Mouse (Mus musculus) hindbrain, embryonic 12.5 days (tissue): ENCODE measurements around the gene Bmi1. TPM values are rescaled to one million over a fixed set of nuclear protein-coding genes. Genes with fewer than 3 reads are reported as not detected.

ENCODE experiments used
- ATAC-seq: fragments of 200-750 bp; cut with Nextera tagmentation; 2 replicates; pipeline ENCODE4 v1.8.0; 2017; ENCODE audit warnings: moderate TSS enrichment; ENCODE audit not compliant: low FRiP score
- H3K27ac ChIP-seq: fragments of 300-500 bp; sonication (generic); 2 replicates; pipeline ENCODE4 v1.5.1; 2016; ENCODE audit warnings: mild to moderate bottlenecking
- H3K27me3 ChIP-seq: fragments of 300-500 bp; sonication (generic); 2 replicates; pipeline ENCODE4 v1.6.1; 2016; ENCODE audit warnings: mild to moderate bottlenecking
- H3K36me3 ChIP-seq: fragments of 300-500 bp; sonication (generic); 2 replicates; pipeline ENCODE4 v1.6.1; 2016; ENCODE audit warnings: mild to moderate bottlenecking
- H3K4me1 ChIP-seq: fragments of 300-500 bp; sonication (generic); 2 replicates; pipeline ENCODE4 v1.6.1; 2016
- H3K4me2 ChIP-seq: fragments of 300-500 bp; sonication (generic); replicated peaks from 2 replicates; pipeline ENCODE4 v1.6.1; 2016; ENCODE audit warnings: mild to moderate bottlenecking
- H3K4me3 ChIP-seq: fragments of 300-500 bp; sonication (generic); 2 replicates; pipeline ENCODE4 v1.5.1; 2016; ENCODE audit warnings: mild to moderate bottlenecking
- H3K9ac ChIP-seq: fragments of 300-500 bp; sonication (generic); 2 replicates; pipeline ENCODE4 v1.6.1; 2016; ENCODE audit warnings: mild to moderate bottlenecking, moderate library complexity
- H3K9me3 ChIP-seq: fragments of 300-500 bp; sonication (generic); replicated peaks from 2 replicates; pipeline ENCODE4 v1.6.1; 2016; ENCODE audit warnings: mild to moderate bottlenecking
- WGBS: fragments of 180-500 bp; shearing (Covaris S2); methylation state at CpG from one replicate; pipeline ENCODE4 v1.1.7; 2016; 5-methylcytosine and 5-hydroxymethylcytosine counted together
- polyA plus RNA-seq: library from polyadenylated mRNA; unstranded; fragments of >200 nt; fragmentation: Nextera tagmentation; extraction: Ambion mirVana; gene quantifications from 2 replicates; pipeline ENCODE4 v1.2.1, GENCODE M21; 2016

The Bmi1 gene
- polyA plus RNA-seq, 1 experiment from 2014 or later = 42.4 TPM

DNA sequence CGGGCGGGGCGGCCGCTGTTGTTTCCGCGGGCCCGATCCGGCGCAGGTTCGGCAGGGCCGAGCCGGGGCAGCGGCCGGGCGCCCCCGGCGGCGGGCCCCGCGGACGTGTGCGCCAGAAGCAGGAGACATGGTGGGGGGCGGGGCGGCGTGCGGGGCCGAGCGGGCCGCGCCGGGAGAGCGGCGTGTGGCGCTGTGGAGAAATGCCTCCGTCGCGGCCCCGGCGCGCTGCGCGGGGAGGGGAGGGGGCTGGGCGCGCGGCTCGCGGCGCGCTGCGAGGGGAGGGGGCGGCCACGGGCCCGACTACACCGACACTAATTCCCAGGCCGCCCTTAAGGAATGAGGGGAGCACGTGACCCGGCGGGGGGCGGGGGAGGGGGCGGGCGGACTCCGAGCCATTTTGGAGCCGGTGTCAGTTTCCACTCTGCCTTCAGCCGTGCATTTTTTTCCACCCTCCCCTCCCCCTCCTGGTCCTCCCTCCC is 322 bp upstream of the Bmi1 start:
- peaks cover 27% of the 10 kb centered on the region for H3K27me3 ChIP-seq
- peak overlapping the region; percentile 100 for H3K27ac ChIP-seq
- peak overlapping the region; percentile 96 for H3K9ac ChIP-seq
- H3K9me3 ChIP-seq = no peaks in the 10 kb centered on the region
- under 1% methylated on average over 23 of the region's 64 CpGs for WGBS
- ATAC-seq = peak; percentile 89
- H3K4me3 ChIP-seq = peak overlapping the region; percentile 85
- H3K4me2 ChIP-seq = peak overlapping the region; percentile 77
- H3K36me3 ChIP-seq = no peaks in the 10 kb centered on the region
- peaks cover 36% of the 10 kb centered on the region for H3K4me1 ChIP-seq

DNA sequence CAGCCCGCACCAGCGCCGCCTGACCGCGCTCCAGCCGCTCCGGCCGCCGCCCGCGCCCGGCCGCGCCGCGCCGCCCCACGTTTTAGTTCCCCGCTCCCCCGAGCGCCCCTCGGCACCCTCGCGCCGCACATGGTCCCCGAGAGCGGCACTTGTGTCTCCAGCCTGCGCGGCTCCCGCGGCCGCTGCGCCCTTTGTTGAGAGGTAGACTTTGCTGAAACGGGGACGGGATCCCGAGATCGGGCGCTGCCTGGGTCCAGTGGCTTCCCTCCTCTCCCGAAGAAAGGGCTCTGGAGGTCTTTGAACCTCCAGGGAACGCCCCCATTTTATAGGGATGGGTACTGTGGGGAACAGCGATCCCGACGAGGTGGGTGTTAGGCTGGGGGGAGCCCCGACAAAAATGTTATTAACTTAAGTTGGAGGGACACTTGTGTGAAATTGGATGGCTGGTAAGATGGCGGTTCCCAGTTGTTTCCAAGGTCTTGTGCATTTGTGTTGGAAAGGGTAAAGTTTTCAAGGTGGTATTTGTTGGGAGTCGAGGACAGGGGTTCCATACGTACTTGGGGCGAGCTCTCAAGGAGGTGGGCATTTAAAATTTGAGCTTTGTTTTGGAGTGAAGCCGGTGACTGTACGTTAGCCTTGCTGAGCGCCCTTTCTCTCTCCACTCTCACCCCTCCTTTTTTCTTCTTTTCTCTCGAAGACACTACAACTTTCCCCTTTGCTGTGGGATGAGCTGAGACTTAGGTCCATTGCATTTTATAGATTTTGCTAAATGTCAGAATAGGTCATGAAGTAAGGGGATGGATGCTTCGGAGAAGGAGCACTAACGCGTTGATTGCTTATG is 1.0 kb downstream of the Bmi1 start:
- H3K9ac ChIP-seq = peak overlapping the region; percentile 96
- H3K9me3 ChIP-seq = no peaks in the 10 kb centered on the region
- peaks cover 33% of the 10 kb centered on the region for H3K27me3 ChIP-seq
- H3K4me1 ChIP-seq = peaks cover 35% of the 10 kb centered on the region
- peak overlapping the region; percentile 77 for H3K4me2 ChIP-seq
- ATAC-seq = 0 out of 2 replicates have a peak, but pooled peaks have one; percentile 7
- peak overlapping the region; percentile 100 for H3K27ac ChIP-seq
- peak overlapping the region; percentile 85 for H3K4me3 ChIP-seq
- peaks cover 3% of the 10 kb centered on the region; the same call in 1 of the 2 replicates for H3K36me3 ChIP-seq
- WGBS = under 1% methylated on average over 53 of the region's 55 CpGs

DNA sequence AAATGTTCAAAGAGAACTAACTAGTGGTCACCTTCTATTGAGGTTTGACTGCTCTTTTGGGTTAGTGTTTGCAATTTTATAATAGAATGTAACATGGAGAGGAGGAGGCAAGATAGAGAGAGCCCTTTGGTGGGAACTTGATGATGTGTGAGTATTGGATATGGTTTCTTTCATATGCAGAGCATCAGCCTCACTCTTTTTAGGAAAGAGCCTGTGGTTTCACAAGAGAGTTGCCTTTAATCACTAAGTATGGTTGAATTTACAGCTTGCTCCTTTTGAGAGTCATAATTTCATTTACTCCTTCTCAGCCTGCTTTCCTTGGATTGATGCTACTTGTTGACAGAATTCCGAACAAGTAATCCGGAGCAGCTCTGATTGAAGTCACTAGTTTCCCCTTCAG is 2.9 kb downstream of the Bmi1 start:
- Histone ChIP-seq H3K36me3 (peaks cover 14% of the 10 kb centered on the region), H3K9ac (no peak overlapping the region), H3K4me2 (no peak overlapping the region), H3K4me1 (peaks cover 27% of the 10 kb centered on the region), H3K9me3 (no peaks in the 10 kb centered on the region), H3K27ac (no peak overlapping the region), H3K27me3 (peaks cover 39% of the 10 kb centered on the region), H3K4me3 (no peak overlapping the region)
- WGBS = 28% methylated on average over 2 of the region's 2 CpGs
- ATAC-seq = no peak

DNA sequence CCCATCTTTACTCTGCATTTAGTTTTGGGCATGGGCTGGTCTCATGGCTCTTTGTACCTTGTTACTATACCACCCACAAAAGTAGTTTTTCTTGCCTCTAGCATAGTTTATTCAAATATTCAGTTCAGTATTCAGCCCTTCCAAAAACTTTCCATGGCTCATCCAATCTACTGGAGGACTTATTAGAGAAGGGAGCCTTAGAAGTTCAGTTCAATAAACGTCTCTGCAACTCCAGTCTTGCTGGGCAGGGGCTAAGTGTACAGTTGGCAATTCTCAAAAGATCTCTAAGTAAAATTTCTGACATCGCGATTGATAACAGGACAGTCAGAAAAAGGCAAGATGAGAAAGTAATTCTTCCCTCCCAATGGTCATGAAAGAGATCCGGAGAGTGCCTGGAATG is 3.7 kb downstream of the Bmi1 start:
- peaks cover 27% of the 10 kb centered on the region for H3K4me1 ChIP-seq
- H3K27ac ChIP-seq = no peak overlapping the region
- peak overlapping the region; percentile 30 for H3K4me3 ChIP-seq
- no peaks in the 10 kb centered on the region for H3K9me3 ChIP-seq
- peak overlapping the region; percentile 54 for H3K4me2 ChIP-seq
- peak overlapping the region; percentile 10; the same call in 1 of the 2 replicates for H3K9ac ChIP-seq
- peaks cover 36% of the 10 kb centered on the region for H3K27me3 ChIP-seq
- ATAC-seq = no peak
- WGBS = 0% methylated on average over 4 of the region's 4 CpGs
- peaks cover 14% of the 10 kb centered on the region for H3K36me3 ChIP-seq

DNA sequence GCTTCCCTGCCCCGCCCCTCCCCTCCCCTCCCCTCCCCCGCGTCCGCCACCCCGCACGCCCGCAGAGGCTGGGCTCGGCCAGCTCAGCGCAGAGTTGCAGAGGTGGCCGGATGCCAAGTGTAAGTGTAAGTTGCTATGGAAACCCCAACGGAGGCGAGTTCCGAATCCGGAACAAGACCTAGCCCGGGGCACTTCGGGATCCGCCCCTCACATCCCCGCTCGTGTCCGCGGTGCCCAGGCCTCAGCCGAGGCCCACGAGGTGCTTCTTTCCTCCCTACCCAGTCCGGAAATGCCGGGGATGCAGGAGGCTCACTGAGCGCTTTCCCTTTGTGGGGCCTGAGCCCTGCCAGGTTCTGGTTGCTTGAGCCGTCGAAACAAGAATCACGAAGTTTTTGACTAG is 4.1 kb downstream of the Bmi1 start:
- no peak for ATAC-seq
- peaks cover 22% of the 10 kb centered on the region for H3K4me1 ChIP-seq
- H3K4me2 ChIP-seq = peak overlapping the region; percentile 54
- no peak overlapping the region for H3K27ac ChIP-seq
- H3K4me3 ChIP-seq = peak overlapping the region; percentile 30
- peaks cover 14% of the 10 kb centered on the region for H3K36me3 ChIP-seq
- WGBS = under 1% methylated on average over 29 of the region's 29 CpGs
- H3K27me3 ChIP-seq = peaks cover 39% of the 10 kb centered on the region
- no peaks in the 10 kb centered on the region for H3K9me3 ChIP-seq
- H3K9ac ChIP-seq = peak overlapping the region; percentile 10; the same call in 1 of the 2 replicates

DNA sequence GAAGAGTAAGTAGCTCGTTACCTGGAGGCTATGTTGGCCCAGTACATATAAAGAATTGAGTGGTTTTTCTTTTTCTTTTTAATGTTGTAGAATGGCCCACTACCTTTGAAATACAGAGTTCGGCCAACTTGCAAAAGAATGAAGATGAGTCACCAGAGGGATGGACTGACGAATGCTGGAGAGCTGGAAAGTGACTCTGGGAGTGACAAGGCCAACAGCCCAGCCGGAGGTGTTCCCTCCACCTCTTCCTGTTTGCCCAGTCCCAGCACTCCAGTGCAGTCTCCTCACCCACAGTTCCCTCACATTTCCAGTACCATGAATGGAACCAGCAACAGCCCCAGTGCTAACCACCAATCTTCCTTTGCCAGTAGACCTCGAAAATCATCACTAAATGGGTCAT is 7.2 kb downstream of the Bmi1 start:
- 56% methylated on average over 5 of the region's 5 CpGs for WGBS
- Histone ChIP-seq H3K9me3 (no peaks in the 10 kb centered on the region), H3K4me3 (no peak overlapping the region), H3K27me3 (peaks cover 66% of the 10 kb centered on the region), H3K4me2 (no peak overlapping the region), H3K9ac (no peak overlapping the region), H3K4me1 (peaks cover 16% of the 10 kb centered on the region), H3K27ac (no peak overlapping the region), H3K36me3 (peaks cover 14% of the 10 kb centered on the region)
- ATAC-seq = no peak

DNA sequence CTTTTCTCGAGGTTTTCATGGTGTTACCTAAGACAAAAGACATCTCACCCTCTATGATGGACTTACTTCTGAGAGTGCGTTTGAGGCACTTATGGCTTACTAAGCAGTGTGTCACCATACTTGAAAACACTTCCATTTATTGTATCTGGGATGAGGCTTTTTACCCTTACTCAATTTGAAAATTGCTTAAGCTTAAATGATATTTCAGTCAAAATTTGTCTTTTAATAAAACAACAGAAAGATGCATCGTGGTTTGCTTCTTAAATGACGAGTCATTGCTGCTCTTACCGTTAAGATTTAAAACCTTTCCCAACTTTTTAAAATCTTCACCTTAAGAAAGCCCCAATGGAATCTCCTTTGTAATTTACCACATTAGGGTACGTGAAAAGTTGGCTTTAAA is 9.6 kb downstream of the Bmi1 start:
- Histone ChIP-seq H3K27me3 (peaks cover 67% of the 10 kb centered on the region), H3K9ac (no peak overlapping the region), H3K4me3 (no peak overlapping the region), H3K36me3 (peaks cover 14% of the 10 kb centered on the region), H3K27ac (no peak overlapping the region), H3K4me2 (no peak overlapping the region), H3K9me3 (no peaks in the 10 kb centered on the region), H3K4me1 (peaks cover 15% of the 10 kb centered on the region)
- ATAC-seq = no peak
- 20% methylated on average over 6 of the region's 6 CpGs for WGBS

DNA sequence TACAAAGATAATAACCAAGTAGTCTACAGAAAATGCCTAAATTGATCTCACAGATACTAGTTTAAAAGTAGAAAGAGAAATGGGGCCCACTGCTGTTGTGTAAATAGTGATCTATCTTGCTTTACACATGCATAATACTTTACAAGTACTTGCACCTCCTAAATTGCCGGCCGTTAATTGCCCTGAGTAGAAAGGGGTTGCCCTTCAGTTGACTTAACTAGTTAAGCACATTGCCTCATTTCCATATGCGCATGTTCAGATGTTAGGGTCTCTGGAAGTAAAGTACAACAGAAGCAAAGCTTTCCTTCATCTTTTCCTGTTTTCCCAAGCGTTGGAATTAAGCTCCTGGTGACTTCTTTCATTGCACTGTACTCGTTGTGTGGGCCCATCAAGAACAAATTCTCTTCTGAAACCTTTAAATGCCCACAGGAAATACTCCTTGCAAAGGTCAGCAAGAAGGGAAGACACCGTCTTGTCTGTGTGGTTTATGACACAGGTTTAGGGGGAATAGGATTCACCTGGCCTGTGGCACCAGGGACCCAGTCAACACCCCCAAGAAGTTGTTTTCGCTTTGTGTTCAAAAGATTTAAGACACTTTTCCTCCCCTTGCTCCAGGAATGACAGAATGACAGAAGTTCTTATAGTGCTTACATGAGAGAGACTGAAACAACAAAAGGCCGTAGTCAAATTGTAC is 10.2 kb downstream of the Bmi1 start:
- Histone ChIP-seq H3K4me3 (no peak overlapping the region), H3K9ac (no peak overlapping the region), H3K27me3 (peaks cover 68% of the 10 kb centered on the region), H3K9me3 (no peaks in the 10 kb centered on the region), H3K27ac (no peak overlapping the region), H3K36me3 (peaks cover 14% of the 10 kb centered on the region), H3K4me2 (no peak overlapping the region), H3K4me1 (peaks cover 15% of the 10 kb centered on the region)
- WGBS = 10% methylated on average over 8 of the region's 8 CpGs
- no peak for ATAC-seq

DNA sequence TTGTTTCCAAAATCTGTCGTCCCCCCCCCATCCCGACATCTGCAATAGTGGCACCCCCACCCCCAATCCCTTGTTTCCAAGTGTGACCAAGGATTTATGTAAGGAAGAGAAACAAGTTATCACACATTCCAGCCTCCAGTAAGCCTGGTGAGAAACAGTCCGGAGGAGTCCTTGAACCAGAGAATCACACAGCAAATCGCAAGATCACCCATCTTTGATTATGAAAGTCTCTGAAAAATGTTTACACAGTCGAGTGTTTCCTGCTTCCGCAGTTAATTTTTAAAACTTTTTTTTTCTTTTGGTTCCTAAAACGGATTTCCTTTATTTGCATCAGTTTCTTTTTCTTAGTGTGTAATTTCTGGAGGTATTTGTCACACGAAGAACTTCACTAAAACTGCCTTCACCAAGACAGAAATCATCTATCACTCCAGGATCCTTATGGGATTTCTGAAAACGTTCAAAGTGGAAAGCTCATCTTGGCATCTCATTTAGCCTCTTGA is 10.9 kb downstream of the Bmi1 start:
- H3K4me2 ChIP-seq = no peak overlapping the region
- H3K9me3 ChIP-seq = no peaks in the 10 kb centered on the region
- no peak overlapping the region for H3K9ac ChIP-seq
- no peak overlapping the region for H3K27ac ChIP-seq
- ATAC-seq = no peak
- H3K4me3 ChIP-seq = no peak overlapping the region
- 3% methylated on average over 9 of the region's 9 CpGs for WGBS
- peaks cover 11% of the 10 kb centered on the region for H3K36me3 ChIP-seq
- peaks cover 72% of the 10 kb centered on the region for H3K27me3 ChIP-seq
- peaks cover 15% of the 10 kb centered on the region for H3K4me1 ChIP-seq

DNA sequence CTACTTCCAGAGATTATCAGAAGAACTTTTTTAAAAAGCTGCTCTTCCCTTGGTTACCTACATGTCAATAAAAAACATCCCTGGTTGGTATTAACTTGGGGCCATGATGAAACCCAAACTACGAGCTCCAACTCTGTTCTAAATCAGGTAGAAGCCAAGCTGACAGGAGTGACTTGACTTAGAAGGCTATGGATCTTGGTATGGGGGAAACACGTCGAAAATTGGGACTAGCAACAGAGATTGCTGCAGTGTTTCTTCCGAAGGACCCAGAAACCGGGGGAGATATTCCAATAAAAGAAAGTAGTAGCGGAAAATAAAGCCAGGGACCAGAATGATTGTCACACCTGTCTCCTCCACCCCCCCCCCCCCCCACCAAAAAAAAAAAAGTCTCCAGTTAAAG is 11.5 kb downstream of the Bmi1 start:
- H3K9ac ChIP-seq = no peak overlapping the region
- peaks cover 8% of the 10 kb centered on the region for H3K36me3 ChIP-seq
- peak overlapping the region; percentile 81 for H3K4me2 ChIP-seq
- peaks cover 15% of the 10 kb centered on the region for H3K4me1 ChIP-seq
- ATAC-seq = no peak
- peak overlapping the region; percentile 49 for H3K4me3 ChIP-seq
- no peaks in the 10 kb centered on the region for H3K9me3 ChIP-seq
- no peak overlapping the region for H3K27ac ChIP-seq
- peaks cover 72% of the 10 kb centered on the region for H3K27me3 ChIP-seq
- WGBS = 4% methylated on average over 6 of the region's 6 CpGs

DNA sequence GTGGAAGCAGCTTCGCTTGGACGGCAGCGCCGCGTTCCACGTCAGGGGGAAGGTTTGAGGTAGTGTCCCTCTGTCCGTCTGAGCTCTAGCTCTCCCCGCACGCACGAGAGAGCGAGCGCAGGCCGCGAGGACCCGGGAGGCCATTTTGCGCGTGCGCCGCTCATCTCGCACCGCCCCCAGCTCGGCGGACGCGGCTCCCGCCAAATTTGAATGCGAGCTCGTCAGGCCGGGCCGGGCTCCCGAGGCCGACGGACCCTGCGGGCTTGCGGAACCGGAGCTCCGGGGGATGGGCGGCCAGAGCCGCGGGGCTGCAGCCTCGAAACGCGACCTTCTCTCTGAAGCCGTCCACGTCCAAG is 11.9 kb downstream of the Bmi1 start:
- Histone ChIP-seq H3K9me3 (no peaks in the 10 kb centered on the region), H3K4me2 (peak overlapping the region; percentile 81), H3K36me3 (peaks cover 8% of the 10 kb centered on the region), H3K4me1 (peaks cover 15% of the 10 kb centered on the region), H3K27me3 (peaks cover 72% of the 10 kb centered on the region), H3K4me3 (peak overlapping the region; percentile 49), H3K9ac (no peak overlapping the region), H3K27ac (no peak overlapping the region)
- no peak for ATAC-seq
- WGBS = under 1% methylated on average over 45 of the region's 45 CpGs
